Mouse (Mus musculus) megakaryocyte progenitor cell, adult 5-6 weeks (primary cell): ENCODE measurements at regions not wholly inside any gene's neighbourhood (a gene's known extent, or its start where the extent isn't known, plus 50 kb on each side); places are given as distances from the start of the nearest gene placed in this dataset.

Experiments used
- ATAC-seq: replicated peaks from 2 replicates; pipeline ENCODE4 v1.8.0; 2016; ENCODE audit warnings: mild to moderate bottlenecking, moderate TSS enrichment, inconsistent platforms; ENCODE audit not compliant: poor library complexity

- peak; percentile 37 for ATAC-seq
Observed at GRCm38 (mm10) chr16:49965528-49966250, 165.4 kb downstream of the Cd47 start.

- no peak for ATAC-seq
Observed at GRCm38 (mm10) chr16:49966251-49966588, 165.9 kb downstream of the Cd47 start.

DNA sequence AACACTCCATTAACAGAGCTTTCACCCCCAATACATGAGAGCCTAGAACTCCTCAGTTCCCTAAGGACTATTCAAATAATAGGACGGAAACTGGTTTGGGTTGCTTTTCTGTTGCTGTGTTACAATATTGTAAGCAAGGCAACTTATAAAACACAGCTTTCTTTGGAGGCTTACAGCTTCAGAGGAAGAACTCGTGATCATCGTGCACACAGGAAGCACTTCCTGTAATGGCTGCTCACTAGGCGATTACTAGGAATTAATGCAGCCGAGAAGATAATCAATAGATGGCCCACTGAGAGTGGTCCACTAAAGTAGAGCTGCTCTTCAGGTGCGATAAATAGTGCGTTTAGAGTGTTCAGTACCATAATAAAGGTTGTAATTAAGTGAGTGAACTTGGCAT lies 166.8 kb downstream of the Cd47 start:
- no peak for ATAC-seq

DNA sequence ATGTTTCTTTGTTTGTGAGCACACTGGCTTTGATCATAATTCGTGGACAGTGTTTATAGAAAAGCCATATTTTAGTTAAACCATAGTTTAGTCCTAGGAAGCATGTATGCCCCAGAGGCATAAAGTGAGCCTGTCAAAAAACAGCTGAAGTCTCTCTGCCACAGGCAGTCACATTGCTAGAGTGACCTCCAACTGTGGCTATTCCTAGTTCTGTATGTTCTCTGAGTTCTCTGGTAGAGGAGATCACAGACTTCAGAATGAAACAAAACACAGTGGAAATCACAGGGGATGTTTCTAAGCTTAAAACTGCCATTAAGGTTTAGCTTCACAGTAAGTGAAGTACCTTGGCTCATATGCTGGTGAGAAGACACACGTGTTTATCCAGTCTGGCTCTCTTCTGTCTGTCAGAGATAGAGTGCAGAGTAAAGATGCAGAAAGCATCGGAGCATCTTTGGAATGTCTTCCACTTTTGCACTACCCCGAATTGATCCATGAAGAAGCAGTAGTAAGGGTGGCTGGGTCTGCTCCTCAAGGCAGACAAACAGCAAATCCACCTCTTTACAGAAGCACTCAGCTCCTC lies 168.0 kb downstream of the Cd47 start:
- no peak for ATAC-seq

DNA sequence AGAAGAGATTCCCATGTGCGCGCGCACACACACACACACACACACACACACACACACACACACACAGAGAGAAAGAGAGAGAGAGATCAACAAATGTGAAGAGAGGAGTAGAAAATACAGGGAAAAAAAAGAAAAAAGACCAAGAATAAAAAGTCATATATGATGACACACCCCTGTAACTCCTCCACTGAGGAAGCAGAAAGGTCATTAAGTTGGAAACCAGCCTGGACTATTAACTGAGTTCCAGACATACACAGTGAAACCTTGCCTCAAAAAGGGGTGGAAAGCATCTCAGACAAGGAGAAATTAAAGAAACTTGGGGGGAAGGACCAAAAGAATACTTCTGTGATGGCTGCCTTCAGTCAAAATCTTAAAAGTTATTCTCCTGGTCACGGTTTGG lies 168.7 kb downstream of the Cd47 start:
- ATAC-seq, result no peak

DNA sequence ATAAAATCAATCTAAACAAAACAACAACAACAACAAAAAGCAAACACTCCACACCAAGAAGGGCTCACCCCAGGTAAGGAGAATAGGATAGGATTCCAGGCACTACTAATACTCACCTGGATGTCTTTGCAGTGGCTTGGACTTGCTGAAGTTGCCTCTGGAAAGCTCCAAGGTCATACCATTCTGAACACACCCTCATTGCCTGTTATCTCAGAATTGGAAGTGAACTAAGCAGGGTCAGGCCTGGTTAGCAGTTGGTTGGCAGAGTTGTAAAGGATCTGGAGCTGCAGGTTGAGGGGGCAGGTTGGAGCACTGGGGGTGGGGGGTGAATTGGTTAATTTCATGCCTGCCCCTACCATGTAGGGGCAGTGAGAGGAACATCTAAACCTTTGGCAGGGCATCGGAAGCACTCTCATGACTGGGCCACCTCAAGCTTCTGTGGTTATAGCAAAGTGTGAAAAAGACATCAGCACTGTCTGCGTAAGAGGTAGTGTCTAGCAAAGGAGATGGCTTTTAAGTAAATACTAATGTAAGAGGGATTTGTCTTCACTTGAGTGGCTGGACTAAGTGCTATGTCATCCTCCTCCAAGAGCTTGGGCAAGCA lies 169.5 kb downstream of the Cd47 start:
- peak; percentile 7; the same call in 1 of the 2 replicates for ATAC-seq

- peak; percentile 79 for ATAC-seq
Observed at GRCm38 (mm10) chr16:49970297-49970804, 170.0 kb downstream of the Cd47 start.

GRCm38 (mm10) chr16:49971141-49971555 lies 170.8 kb downstream of the Cd47 start:
- ATAC-seq, result peak; percentile 69

DNA sequence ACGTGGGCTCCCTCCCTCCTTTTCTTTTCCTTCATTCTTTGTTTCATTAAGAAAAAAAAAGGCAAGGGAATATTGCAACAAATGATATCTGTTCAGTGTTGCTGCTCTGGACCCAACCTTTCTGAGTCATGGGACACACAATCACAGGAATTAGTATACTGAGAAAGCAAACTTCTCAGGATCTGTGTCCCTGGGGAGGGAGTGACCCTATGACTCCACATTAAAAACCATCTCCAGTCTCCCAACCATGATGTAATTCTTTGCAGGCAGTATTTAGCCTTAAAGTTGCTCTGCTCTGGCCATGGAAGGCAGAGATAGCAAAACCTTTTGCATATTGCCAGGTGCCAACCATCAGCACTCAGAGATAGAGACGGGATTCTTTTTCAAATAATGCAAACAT lies 176.9 kb downstream of the Cd47 start:
- no peak for ATAC-seq

- no peak for ATAC-seq
Observed at GRCm38 (mm10) chr16:49979426-49979940, 179.2 kb downstream of the Cd47 start.

- no peak for ATAC-seq
Observed at GRCm38 (mm10) chr16:49980178-49980646, 179.9 kb downstream of the Cd47 start.

DNA sequence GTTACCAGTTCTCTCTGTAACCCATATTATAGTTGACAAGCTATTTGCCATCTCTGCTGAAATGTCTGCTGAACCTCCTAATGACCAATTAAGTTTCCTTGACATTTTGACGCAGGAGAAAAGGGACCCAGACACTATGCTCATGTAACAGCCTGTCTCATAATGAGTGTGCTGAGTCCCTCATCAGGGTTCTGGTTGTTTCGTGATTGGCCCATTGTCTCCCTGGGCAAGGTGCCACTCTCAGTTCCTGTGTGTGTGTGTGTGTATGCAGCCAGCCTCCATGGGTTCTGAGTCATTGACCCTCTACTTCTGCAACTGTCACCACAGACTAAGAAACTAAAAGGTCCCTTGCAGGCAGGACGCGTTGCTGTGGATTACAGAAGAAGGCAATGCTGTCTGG lies 181.8 kb downstream of the Cd47 start:
- ATAC-seq, result peak; percentile 88

DNA sequence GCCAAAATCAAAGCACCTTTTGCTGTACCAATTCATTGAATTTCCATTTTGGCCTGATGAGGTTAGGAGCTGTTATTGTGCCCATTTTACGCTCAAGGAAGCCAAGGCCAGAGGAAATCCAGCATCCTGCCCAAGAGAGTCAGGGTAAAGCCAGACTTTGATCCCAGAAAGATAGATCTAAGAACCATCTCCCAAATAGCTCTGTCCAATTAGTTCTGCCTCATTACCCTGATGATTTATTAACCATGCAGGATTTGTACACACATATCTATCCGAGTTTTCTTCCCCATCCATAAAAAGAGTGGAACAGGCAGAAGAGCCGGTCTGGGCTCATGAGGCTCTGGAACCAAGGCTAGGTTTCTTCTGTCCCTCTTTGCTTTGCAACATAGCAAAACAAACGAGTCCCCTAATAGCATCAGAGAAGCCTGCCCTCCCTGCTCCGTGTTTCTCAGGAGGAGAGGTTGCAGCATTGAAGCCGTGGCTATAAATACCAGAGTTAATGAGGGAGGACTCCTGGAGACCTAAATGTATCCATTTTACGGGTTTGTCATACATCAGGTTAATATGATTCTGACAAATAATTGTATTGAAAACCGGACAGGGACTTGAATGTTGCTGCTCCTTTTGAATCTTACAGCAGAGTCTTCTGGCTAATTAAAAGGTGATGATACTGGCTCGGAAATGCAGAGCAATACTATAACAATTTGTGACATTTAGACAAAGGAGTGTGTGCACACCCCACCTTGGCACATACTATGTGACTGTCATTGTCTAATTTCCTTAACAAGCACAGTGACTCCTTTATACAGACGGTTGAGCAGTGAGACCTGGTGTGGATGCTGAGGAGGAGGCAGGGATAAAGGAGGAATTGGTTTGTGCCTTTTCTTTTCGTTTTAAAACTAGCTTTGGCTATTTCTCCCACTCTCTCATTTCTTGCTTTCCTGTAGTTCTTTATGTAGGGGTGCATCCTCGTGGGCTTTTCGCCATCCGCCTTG lies 185.0 kb downstream of the Cd47 start:
- ATAC-seq, result no peak

- peak; percentile 92 for ATAC-seq
Observed at GRCm38 (mm10) chr16:49986954-49987353, 186.6 kb downstream of the Cd47 start.

DNA sequence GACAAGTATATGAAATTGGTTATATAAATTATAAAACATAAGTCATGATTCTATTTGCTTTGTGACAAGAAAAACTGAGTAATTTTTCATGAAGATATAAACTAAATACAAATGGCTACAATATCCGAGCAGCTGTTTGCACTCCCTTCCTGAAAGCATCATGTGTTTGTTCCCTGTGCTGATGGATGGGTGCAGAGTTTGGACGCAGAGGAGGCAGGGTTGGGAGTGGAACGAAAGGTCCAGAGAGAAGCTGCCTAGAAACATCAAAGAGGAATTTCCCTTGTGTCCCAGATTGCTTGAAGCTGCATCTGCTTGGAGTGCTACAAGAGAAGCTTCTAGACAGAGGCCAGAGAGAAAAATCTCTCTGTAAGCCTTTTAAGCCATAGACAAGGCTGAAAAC lies 195.5 kb downstream of the Cd47 start:
- no peak for ATAC-seq

DNA sequence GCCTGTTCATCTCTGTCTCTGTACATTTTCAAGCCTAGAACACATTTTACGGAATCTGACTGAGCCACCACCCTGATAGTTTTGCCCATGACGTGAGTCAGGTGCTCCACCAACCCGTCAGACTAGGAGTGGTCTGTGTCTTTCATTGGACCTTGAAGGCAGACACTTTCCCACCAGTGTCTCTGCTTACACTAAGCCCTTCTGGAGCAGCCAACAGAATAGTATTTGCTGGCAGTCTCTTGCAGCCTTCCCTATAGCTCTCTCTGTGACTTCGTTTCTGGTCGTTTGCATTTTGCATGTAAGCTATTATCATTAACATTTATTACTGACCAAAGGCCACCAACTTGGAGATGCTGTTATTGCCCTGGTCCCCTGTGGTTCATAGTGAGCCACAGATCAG lies 196.3 kb downstream of the Cd47 start:
- no peak for ATAC-seq

- ATAC-seq, result no peak
Observed at GRCm38 (mm10) chr16:49997040-49997439, 196.7 kb downstream of the Cd47 start.

GRCm38 (mm10) chr16:50000805-50001204 lies 200.5 kb downstream of the Cd47 start:
- ATAC-seq, result no peak

GRCm38 (mm10) chr16:50001662-50002455 lies 201.5 kb downstream of the Cd47 start:
- ATAC-seq, result no peak

DNA sequence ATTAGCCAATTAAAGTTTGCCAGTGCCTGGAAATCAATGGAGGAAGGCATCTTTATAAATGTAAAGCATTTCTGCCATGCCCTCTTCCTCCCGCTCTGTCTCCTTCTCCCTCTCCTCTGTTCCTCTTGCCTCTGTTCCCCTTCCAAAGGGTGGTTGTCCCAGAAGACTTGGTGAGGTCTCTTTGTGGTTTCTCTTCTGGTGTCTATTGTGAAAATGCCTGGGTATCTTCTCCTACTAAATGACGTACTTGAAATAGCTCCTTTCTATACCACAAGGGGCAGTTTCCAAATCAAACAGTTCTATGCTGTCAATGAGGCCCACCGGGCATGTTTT lies 202.1 kb downstream of the Cd47 start:
- peak; percentile 82 for ATAC-seq
